Mouse (Mus musculus) hindbrain, embryonic 16.5 days (tissue): ENCODE results near the gene Dna2. TPM values are rescaled to one million over a fixed set of nuclear protein-coding genes. Genes with fewer than 3 reads are reported as not detected.

Source experiments
- ATAC-seq: fragments of 200-750 bp; cut with Nextera tagmentation; 2 replicates; pipeline ENCODE4 v1.8.0; 2017; ENCODE audit warnings: moderate TSS enrichment, moderate library complexity
- H3K27ac ChIP-seq: fragments of 300-500 bp; sonication (generic); 2 replicates; pipeline ENCODE4 v1.5.1; 2014; ENCODE audit warnings: low read depth, mild to moderate bottlenecking, control low read depth, low read length, moderate library complexity
- H3K27me3 ChIP-seq: fragments of 300-500 bp; sonication (generic); replicated peaks from 2 replicates; pipeline ENCODE4 v1.6.1; 2014; ENCODE audit warnings: low read length; ENCODE audit not compliant: control insufficient read depth, insufficient read depth
- H3K36me3 ChIP-seq: fragments of 300-500 bp; sonication (generic); 2 replicates; pipeline ENCODE4 v1.6.1; 2014; ENCODE audit warnings: mild to moderate bottlenecking, low read length, moderate library complexity, mixed read lengths; ENCODE audit not compliant: control insufficient read depth, insufficient read depth
- H3K4me1 ChIP-seq: fragments of 300-500 bp; sonication (generic); 2 replicates; pipeline ENCODE4 v1.6.1; 2014; ENCODE audit warnings: low read depth, low read length; ENCODE audit not compliant: control insufficient read depth, insufficient read depth
- H3K4me2 ChIP-seq: fragments of 300-500 bp; sonication (generic); 2 replicates; pipeline ENCODE4 v1.6.1; 2014; ENCODE audit warnings: mild to moderate bottlenecking, low read length, control low read depth, moderate library complexity
- H3K4me3 ChIP-seq: fragments of 300-500 bp; sonication (generic); 2 replicates; pipeline ENCODE4 v1.5.1; 2014; ENCODE audit warnings: mild to moderate bottlenecking, low read length, control low read depth, moderate library complexity
- H3K9ac ChIP-seq: fragments of 300-500 bp; sonication (generic); 2 replicates; pipeline ENCODE4 v1.6.1; 2014; ENCODE audit warnings: low read depth, mild to moderate bottlenecking, control low read depth, low read length, moderate library complexity
- H3K9me3 ChIP-seq: fragments of 300-500 bp; sonication (generic); 2 replicates; pipeline ENCODE4 v1.6.1; 2014; ENCODE audit warnings: mild to moderate bottlenecking, low read length, moderate library complexity; ENCODE audit not compliant: control insufficient read depth
- WGBS: fragments of 180-500 bp; shearing (Covaris S2); extraction: QIAGEN DNeasy Blood & Tissue Kit; methylation state at CpG from one replicate; pipeline ENCODE4 v1.1.7; 2014; 5-methylcytosine and 5-hydroxymethylcytosine counted together
- polyA plus RNA-seq: library from polyadenylated mRNA; unstranded; fragments of >200 nt; fragmentation: Nextera tagmentation; extraction: Ambion mirVana; gene quantifications from 2 replicates; pipeline ENCODE4 v1.2.1, GENCODE M21; 2015

The Dna2 gene
- polyA plus RNA-seq, 1 experiment from 2014 or later = 4.0 TPM

DNA sequence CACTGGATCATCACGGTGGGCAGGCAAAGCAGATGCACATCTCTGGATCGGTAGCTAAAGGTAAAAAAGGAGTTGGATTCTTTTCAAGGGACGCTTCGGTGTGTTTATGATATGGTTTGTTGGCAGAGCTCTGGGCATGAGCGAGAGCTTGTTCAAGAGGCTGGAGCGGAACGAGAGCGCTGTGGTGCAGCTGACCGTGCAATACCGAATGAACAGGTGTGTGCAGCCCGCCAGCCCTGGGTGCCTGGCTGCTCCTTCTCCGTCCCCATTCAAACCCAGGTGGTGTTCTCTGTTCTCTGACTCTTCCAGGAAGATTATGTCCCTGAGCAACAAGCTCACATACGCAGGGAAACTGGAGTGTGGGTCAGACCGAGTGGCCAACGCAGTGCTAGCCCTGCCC is 19.5 kb downstream of the Dna2 start:
- 93% methylated on average over 15 of the region's 15 CpGs for WGBS
- no peaks in the 10 kb centered on the region for H3K4me1 ChIP-seq
- H3K9ac ChIP-seq = no peak overlapping the region
- no peak for ATAC-seq
- no peak overlapping the region for H3K4me2 ChIP-seq
- H3K9me3 ChIP-seq = no peaks in the 10 kb centered on the region
- H3K4me3 ChIP-seq = no peak overlapping the region
- H3K36me3 ChIP-seq = peaks cover 10% of the 10 kb centered on the region; the same call in 1 of the 2 replicates
- H3K27ac ChIP-seq = no peak overlapping the region
- H3K27me3 ChIP-seq = no peaks in the 10 kb centered on the region

DNA sequence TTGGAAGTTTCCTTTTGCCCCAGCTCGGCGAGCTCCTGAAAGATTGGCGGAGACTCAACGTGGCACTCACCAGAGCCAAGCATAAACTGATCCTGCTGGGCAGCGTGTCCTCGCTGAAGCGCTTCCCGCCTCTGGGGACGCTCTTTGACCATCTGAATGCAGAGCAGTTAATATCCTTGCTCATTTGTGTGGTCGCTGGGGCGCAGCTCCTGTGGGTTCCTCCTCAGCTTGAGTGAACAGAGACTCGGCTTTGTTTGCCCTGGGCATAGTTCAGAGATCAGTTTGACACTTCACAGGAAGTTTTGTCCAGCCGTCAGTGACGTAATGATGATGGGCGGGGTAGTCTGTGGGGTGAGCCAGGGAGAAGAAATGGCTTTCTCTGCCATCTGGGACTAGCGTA is 25.0 kb downstream of the Dna2 start:
- no peak for ATAC-seq
- no peaks in the 10 kb centered on the region for H3K9me3 ChIP-seq
- H3K27ac ChIP-seq = no peak overlapping the region
- H3K27me3 ChIP-seq = no peaks in the 10 kb centered on the region
- H3K4me1 ChIP-seq = no peaks in the 10 kb centered on the region
- H3K4me2 ChIP-seq = no peak overlapping the region
- 52% methylated on average over 16 of the region's 16 CpGs for WGBS
- no peak overlapping the region; the same call in 1 of the 2 replicates for H3K9ac ChIP-seq
- no peak overlapping the region for H3K4me3 ChIP-seq
- H3K36me3 ChIP-seq = peaks cover 5% of the 10 kb centered on the region; the same call in 1 of the 2 replicates

DNA sequence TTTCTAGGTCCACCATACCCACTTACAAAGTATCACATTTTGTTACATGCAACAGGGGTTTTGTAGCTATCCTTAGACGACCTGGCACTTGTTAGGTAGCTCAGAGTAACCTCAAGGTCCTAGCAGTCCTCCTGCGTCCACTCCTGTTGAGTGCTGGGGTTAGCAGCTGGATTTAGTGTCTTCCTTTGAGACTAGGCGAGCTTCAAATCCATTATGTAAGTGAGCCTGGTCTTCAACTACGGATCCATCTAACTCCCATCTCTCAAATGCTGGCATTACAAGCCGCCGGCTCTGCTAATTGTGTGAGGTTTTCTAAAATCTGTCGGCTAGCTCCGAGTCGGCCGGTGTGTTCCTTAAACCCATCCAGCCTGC is 32.8 kb downstream of the Dna2 start:
- Histone ChIP-seq H3K4me2 (peak overlapping the region; percentile 67), H3K27ac (peak overlapping the region; percentile 90), H3K9me3 (no peaks in the 10 kb centered on the region), H3K4me1 (peaks cover 4% of the 10 kb centered on the region; the same call in 1 of the 2 replicates), H3K9ac (peak overlapping the region; percentile 99), H3K4me3 (peak overlapping the region; percentile 90), H3K27me3 (no peaks in the 10 kb centered on the region), H3K36me3 (peaks cover 6% of the 10 kb centered on the region)
- WGBS = 8% methylated on average over 10 of the region's 10 CpGs
- no peak; the same call in 1 of the 2 replicates for ATAC-seq

DNA sequence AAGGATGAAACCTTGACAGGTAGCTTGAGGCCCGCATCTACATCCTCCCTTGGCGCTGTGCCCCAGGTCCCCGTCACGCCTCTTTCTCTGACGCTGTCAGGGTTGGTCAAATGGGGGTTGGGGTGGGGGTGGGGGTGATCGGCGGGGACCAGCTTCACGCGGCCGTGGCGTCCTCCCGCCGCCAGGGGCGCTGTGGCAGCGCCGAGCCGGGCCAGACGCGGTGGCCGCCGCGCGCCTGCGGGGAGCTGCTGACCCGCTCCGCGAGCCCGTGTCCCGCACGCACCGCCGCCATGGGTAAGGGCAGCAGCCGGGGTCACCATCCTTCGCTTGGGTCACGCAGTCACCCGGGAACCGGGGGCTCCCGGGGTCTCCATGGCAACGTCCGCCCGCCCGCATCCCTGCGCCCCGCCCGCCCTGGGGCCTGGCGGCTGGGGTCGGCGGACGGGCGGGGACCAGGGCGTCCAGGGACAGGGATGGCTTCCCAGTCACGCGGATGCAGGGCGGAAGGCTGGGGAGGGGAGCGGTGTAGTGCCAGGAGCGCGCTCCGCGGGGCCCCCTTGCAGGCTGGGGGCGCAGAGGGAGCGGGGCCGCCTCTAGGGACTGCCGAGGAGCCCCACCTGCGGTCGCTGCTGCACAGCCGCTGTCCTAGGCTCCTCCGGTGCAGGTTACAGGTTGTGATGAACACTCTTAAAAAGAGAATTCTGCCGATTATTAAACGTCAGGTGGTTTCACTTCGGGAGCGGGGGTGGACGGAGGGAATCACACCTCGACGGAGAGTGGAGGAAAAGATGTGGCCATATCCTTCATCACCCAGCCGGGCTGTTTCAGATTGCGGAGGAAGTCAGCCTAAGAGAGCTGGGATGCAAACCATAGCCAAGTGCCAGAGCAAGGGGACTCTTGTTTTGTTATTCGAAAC is 33.5 kb downstream of the Dna2 start, which contains the start of gene Rufy2:
Gene Rufy2, plus strand, starts transcription at position 185 of the 916 bp plus-strand sequence.
- Histone ChIP-seq H3K4me1 (peaks cover 4% of the 10 kb centered on the region; the same call in 1 of the 2 replicates), H3K36me3 (peaks cover 12% of the 10 kb centered on the region), H3K9me3 (no peaks in the 10 kb centered on the region), H3K9ac (peak within 1 kb of the TSS; percentile 99), H3K4me2 (peak within 1 kb of the TSS; percentile 67), H3K27me3 (no peaks in the 10 kb centered on the region), H3K4me3 (peak within 1 kb of the TSS; percentile 90), H3K27ac (peak within 1 kb of the TSS; percentile 90)
- WGBS = under 1% methylated on average over 66 of the region's 77 CpGs
- ATAC-seq = peak; percentile 96

DNA sequence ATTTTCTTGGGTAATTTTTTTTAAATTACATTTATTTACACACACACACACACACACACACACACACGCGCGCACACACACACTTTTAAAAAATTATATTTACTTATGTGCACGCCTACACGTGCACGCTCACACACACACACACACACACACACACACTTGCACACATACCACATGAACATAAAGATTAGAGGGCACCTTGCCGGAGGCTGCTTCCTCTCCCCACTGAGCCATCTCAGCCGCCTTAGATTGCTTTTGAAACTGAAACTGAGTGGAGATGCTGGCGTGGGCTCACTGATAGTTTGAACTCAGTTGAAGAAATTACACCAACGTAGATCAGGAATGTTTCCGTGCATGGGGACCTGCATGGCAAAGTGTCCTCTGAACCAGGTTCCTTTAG is 37.2 kb downstream of the Dna2 start:
- Histone ChIP-seq H3K4me3 (no peak overlapping the region), H3K27ac (no peak overlapping the region), H3K9me3 (no peaks in the 10 kb centered on the region), H3K27me3 (no peaks in the 10 kb centered on the region), H3K4me2 (no peak overlapping the region), H3K9ac (no peak overlapping the region), H3K4me1 (peaks cover 4% of the 10 kb centered on the region; the same call in 1 of the 2 replicates), H3K36me3 (peaks cover 18% of the 10 kb centered on the region)
- no peak for ATAC-seq
- 95% methylated on average over 11 of the region's 11 CpGs for WGBS

DNA sequence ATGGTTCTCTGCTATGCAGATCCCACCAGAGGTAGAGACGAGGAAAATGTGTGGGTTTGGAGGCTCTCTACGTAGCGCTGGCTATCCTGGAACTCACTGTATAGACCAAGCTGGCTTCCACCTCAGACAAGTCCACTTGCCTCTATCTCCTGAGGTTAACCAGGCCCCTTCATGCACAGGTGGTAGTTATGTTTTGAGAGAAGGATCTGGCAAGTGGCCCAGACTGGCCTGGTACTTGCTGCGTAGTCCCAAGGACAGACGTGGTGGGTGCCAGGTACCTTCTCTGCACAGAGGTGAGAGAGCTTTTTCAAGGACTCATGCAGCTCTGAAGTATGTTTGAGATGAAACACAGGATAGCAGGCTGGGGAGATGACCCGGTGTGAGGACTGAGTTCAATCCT is 37.7 kb downstream of the Dna2 start:
- Histone ChIP-seq H3K9ac (no peak overlapping the region), H3K27me3 (no peaks in the 10 kb centered on the region), H3K27ac (no peak overlapping the region), H3K9me3 (no peaks in the 10 kb centered on the region), H3K36me3 (peaks cover 18% of the 10 kb centered on the region), H3K4me1 (peaks cover 4% of the 10 kb centered on the region; the same call in 1 of the 2 replicates), H3K4me3 (no peak overlapping the region), H3K4me2 (no peak overlapping the region)
- 95% methylated on average over 6 of the region's 6 CpGs for WGBS
- ATAC-seq = no peak

DNA sequence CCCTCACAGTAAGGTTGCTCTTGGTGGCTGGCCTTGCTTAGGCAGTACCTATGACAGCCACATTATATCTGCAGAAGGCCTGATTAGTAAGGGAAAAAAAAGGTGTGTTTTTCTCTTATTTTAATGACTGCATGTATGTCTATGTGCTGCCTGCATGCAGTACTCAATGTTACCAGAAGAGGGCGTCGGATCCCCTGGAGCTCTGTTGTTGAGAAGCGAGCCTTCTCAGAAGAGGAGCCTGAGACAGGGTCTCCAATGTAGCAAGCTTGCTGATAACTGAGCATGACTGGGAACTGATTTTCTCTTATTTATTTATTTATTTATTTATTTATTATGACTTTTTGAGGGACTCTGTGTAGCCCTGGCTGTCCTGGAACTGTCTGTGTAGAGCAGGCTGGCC is 40.5 kb downstream of the Dna2 start:
- Histone ChIP-seq H3K36me3 (peaks cover 35% of the 10 kb centered on the region), H3K27me3 (no peaks in the 10 kb centered on the region), H3K4me2 (no peak overlapping the region), H3K27ac (no peak overlapping the region), H3K9me3 (no peaks in the 10 kb centered on the region), H3K4me1 (no peaks in the 10 kb centered on the region), H3K9ac (no peak overlapping the region), H3K4me3 (no peak overlapping the region)
- ATAC-seq = no peak
- 28% methylated on average over 3 of the region's 3 CpGs for WGBS

DNA sequence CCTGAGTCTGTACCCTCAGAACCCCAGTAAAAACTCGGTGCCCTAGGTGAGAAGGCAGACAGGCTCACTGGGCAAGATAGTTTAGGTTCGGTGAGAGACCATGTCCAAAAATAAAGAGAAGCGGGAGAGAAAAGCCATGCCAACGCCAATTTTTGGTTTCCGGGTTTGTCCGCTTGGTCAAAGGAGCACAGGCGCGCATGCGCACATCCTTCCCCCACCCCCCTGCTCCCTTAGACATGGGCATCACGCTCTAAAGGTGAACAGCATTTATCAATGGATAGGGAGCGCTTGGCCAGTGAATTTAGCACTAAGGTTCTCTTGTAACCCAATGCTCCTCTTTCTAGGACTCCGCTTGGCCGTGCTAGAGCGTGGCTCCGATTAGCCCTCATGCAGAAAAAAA is 43.8 kb downstream of the Dna2 start:
- peaks cover 41% of the 10 kb centered on the region for H3K36me3 ChIP-seq
- no peaks in the 10 kb centered on the region for H3K27me3 ChIP-seq
- no peak overlapping the region for H3K27ac ChIP-seq
- no peak overlapping the region for H3K9ac ChIP-seq
- no peak overlapping the region for H3K4me3 ChIP-seq
- H3K4me2 ChIP-seq = no peak overlapping the region
- ATAC-seq = no peak
- H3K9me3 ChIP-seq = no peaks in the 10 kb centered on the region
- no peaks in the 10 kb centered on the region for H3K4me1 ChIP-seq
- WGBS = 89% methylated on average over 15 of the region's 15 CpGs

DNA sequence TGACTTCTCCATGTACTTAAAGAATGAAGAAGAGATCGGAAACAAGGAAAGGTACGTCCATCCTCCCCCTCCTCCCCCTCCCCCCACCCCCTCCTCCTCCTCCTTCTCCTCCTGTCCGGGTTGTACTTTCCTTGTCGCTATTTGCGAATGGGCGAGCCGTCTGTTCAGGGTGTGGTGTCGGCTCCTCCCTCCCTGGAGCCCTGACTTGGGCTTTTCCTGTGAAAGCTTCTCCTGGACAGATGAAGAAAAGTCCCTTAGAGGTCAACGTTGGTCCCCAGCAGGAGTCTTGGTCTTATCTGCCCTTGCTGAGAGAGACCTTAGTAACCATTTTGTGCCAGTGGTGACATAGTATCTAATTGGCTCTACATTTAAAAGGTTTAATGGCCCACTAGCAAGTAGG is 47.2 kb downstream of the Dna2 start:
- H3K9me3 ChIP-seq = no peaks in the 10 kb centered on the region
- no peak for ATAC-seq
- WGBS = 78% methylated on average over 9 of the region's 9 CpGs
- H3K9ac ChIP-seq = no peak overlapping the region
- H3K36me3 ChIP-seq = peaks cover 57% of the 10 kb centered on the region
- H3K4me2 ChIP-seq = no peak overlapping the region
- no peak overlapping the region for H3K27ac ChIP-seq
- no peaks in the 10 kb centered on the region for H3K4me1 ChIP-seq
- no peak overlapping the region for H3K4me3 ChIP-seq
- no peaks in the 10 kb centered on the region for H3K27me3 ChIP-seq
